Mouse (Mus musculus): Measurements from ENCODE around the gene Itgae. TPM values are rescaled to one million over a fixed set of nuclear protein-coding genes. Genes with fewer than 3 reads are reported as not detected.
A peak's percentile ranks its signal among the peaks of the same experiment; 100 is the strongest.

The Itgae gene
- polyA plus RNA-seq, 1 experiment: not detected

GRCm38 (mm10) chr11:73061413-73061812 is 29.0 kb upstream of the Itgae start:
- Histone ChIP-seq H3K4me3 (ENCODE audit: insufficient read depth, low read depth, low read length) (no peak overlapping the region), H3K4me1 (ENCODE audit: control insufficient read depth, insufficient read depth, low read length) (0 out of 2 replicates have a peak, but pooled peaks cover 2% of the 10 kb centered on the region), H3K27ac (ENCODE audit: insufficient read depth, low read depth, low read length) (no peak overlapping the region)
- 65% methylated on average over 3 of the region's 3 CpGs for WGBS
- TF ChIP-seq CTCF (IDR thresholded peaks at IDR 0.05; ENCODE audit: insufficient read depth, low read depth, low read length) (no peak), POLR2A (IDR thresholded peaks at IDR 0.05; ENCODE audit: insufficient read depth, low read depth, low read length) (no peak)

DNA sequence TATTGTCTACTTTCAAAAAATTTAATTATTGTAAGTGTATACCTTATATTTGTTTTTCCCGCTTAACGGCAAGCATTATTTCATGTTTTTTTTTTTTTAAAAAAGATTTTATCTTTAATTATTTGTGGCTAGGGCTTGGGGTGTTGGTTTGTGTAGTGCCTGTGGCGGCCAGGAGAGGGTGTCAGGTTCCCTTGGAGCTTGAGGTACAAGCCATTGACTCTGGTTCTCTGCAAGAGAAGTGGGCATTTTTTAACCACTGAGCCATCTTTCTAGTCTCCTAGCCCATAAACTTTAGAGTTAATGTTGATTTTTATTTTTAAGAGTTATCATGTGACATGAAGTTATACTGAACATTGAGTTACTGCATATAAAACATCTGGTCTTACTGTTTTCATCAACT is 18.5 kb upstream of the Itgae start:
- TF ChIP-seq CTCF (IDR thresholded peaks at IDR 0.05; ENCODE audit: insufficient read depth, low read depth, low read length) (no peak), POLR2A (IDR thresholded peaks at IDR 0.05; ENCODE audit: insufficient read depth, low read depth, low read length) (no peak)
- 87% methylated on average over 3 of the region's 3 CpGs for WGBS
- Histone ChIP-seq H3K27ac (ENCODE audit: insufficient read depth, low read depth, low read length) (no peak overlapping the region), H3K4me1 (ENCODE audit: control insufficient read depth, insufficient read depth, low read length) (no peaks in the 10 kb centered on the region), H3K4me3 (ENCODE audit: insufficient read depth, low read depth, low read length) (no peak overlapping the region)

GRCm38 (mm10) chr11:73076295-73076694 is 14.1 kb upstream of the Itgae start:
- H3K4me3 ChIP-seq (ENCODE audit: insufficient read depth, low read depth, low read length): no peak overlapping the region
- TF ChIP-seq POLR2A (IDR thresholded peaks at IDR 0.05; ENCODE audit: insufficient read depth, low read depth, low read length): no peak
- TF ChIP-seq CTCF (IDR thresholded peaks at IDR 0.05; ENCODE audit: insufficient read depth, low read depth, low read length): no peak
- no peak overlapping the region for H3K27ac ChIP-seq (ENCODE audit: insufficient read depth, low read depth, low read length)
- no peaks in the 10 kb centered on the region for H3K4me1 ChIP-seq (ENCODE audit: control insufficient read depth, insufficient read depth, low read length)
- WGBS: 72% methylated on average over 4 of the region's 4 CpGs

DNA sequence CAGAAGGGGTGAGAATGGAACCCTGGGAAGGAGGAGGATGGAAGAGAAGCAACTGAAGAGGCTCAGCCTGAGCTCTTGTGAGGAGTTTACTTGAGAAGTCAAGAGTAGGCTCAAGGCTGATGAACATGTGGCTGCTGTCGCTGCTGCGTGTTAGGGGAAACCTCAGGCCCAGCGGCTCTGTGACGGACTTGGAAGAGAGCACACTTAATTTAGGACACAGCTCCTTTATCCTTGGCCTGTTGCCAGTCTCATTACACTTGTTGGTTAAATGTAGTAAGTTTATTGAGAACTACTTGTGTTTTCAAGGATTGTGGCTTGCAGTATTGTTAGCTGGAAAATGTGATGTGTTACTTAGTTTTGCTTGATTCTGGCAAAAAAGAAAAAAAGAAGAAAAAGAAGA is 13.7 kb upstream of the Itgae start:
- no peak overlapping the region for H3K27ac ChIP-seq (ENCODE audit: insufficient read depth, low read depth, low read length)
- no peak overlapping the region for H3K4me3 ChIP-seq (ENCODE audit: insufficient read depth, low read depth, low read length)
- H3K4me1 ChIP-seq (ENCODE audit: control insufficient read depth, insufficient read depth, low read length): no peaks in the 10 kb centered on the region
- 18% methylated on average over 4 of the region's 4 CpGs for WGBS
- no peak for TF ChIP-seq CTCF (IDR thresholded peaks at IDR 0.05; ENCODE audit: insufficient read depth, low read depth, low read length)
- TF ChIP-seq POLR2A (IDR thresholded peaks at IDR 0.05; ENCODE audit: insufficient read depth, low read depth, low read length): no peak

- 59% methylated on average over 6 of the region's 6 CpGs for WGBS
- TF ChIP-seq CTCF (IDR thresholded peaks at IDR 0.05; ENCODE audit: insufficient read depth, low read depth, low read length) (no peak), POLR2A (IDR thresholded peaks at IDR 0.05; ENCODE audit: insufficient read depth, low read depth, low read length) (no peak)
- no peak overlapping the region for H3K27ac ChIP-seq (ENCODE audit: insufficient read depth, low read depth, low read length)
- no peaks in the 10 kb centered on the region for H3K4me1 ChIP-seq (ENCODE audit: control insufficient read depth, insufficient read depth, low read length)
- no peak overlapping the region for H3K4me3 ChIP-seq (ENCODE audit: insufficient read depth, low read depth, low read length)
Measured at GRCm38 (mm10) chr11:73077211-73077720, 13.1 kb upstream of the Itgae start.

- no peak for TF ChIP-seq POLR2A (IDR thresholded peaks at IDR 0.05; ENCODE audit: insufficient read depth, low read depth, low read length)
- TF ChIP-seq CTCF (IDR thresholded peaks at IDR 0.05; ENCODE audit: insufficient read depth, low read depth, low read length): no peak
- Histone ChIP-seq H3K27ac (ENCODE audit: insufficient read depth, low read depth, low read length) (no peak overlapping the region), H3K4me3 (ENCODE audit: insufficient read depth, low read depth, low read length) (no peak overlapping the region), H3K4me1 (ENCODE audit: control insufficient read depth, insufficient read depth, low read length) (no peaks in the 10 kb centered on the region)
- 87% methylated on average over 8 of the region's 8 CpGs for WGBS
Measured at GRCm38 (mm10) chr11:73078615-73079014, 11.8 kb upstream of the Itgae start.

DNA sequence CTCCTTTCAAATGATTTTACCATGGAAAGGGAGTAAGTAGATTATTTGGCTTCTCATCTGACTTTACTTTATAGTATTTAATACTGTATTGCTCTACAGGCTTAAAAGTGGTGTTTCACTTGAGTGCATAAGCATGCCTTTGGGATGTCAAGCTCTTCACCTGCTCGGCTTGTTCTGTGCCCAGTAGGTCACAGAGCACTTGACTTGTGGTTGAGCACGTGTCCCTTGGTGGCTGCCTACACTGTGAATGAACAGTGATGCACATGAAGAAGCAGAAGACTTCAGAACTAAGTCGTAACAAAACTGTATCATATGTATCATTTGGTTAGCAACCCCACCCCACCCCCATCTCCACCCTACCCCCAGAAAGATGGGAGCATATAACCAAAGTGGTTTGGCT is 10.1 kb upstream of the Itgae start:
- Histone ChIP-seq H3K4me3 (ENCODE audit: insufficient read depth, low read depth, low read length) (no peak overlapping the region), H3K4me1 (ENCODE audit: control insufficient read depth, insufficient read depth, low read length) (no peaks in the 10 kb centered on the region; the same call in 1 of the 2 replicates), H3K27ac (ENCODE audit: insufficient read depth, low read depth, low read length) (no peak overlapping the region)
- TF ChIP-seq CTCF (IDR thresholded peaks at IDR 0.05; ENCODE audit: insufficient read depth, low read depth, low read length): no peak
- TF ChIP-seq POLR2A (IDR thresholded peaks at IDR 0.05; ENCODE audit: insufficient read depth, low read depth, low read length): no peak
- 89% methylated on average over 3 of the region's 3 CpGs for WGBS

- peak overlapping the region; percentile 27; the same call in 1 of the 2 replicates for H3K27ac ChIP-seq (ENCODE audit: insufficient read depth, low read depth, low read length)
- no peaks in the 10 kb centered on the region; the same call in 1 of the 2 replicates for H3K4me1 ChIP-seq (ENCODE audit: control insufficient read depth, insufficient read depth, low read length)
- TF ChIP-seq POLR2A (IDR thresholded peaks at IDR 0.05; ENCODE audit: insufficient read depth, low read depth, low read length): no peak
- no peak for TF ChIP-seq CTCF (IDR thresholded peaks at IDR 0.05; ENCODE audit: insufficient read depth, low read depth, low read length)
- 78% methylated on average over 6 of the region's 6 CpGs for WGBS
- H3K4me3 ChIP-seq (ENCODE audit: insufficient read depth, low read depth, low read length): no peak overlapping the region
Measured at GRCm38 (mm10) chr11:73084303-73084702, 6.1 kb upstream of the Itgae start.

DNA sequence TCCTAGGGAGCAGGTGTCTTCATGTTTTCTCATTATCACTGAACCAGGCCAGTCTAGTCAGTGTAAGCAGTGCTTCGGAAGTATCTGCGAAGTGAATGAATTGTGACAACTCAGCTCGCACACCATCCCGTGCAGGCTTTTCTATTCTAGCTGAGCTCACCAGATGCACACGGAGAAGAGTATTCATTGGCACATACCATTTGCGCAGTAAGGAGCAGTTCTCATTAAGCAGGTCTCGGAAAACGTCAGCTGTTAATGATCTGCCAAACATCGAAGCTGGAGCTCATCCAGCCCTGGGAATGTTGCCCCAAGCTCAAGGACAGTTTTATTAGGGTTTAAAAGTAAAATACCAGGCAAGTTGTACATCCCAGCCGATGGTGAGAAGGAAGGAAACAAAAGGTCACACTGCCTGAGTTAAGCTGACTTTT is 5.6 kb upstream of the Itgae start:
- Histone ChIP-seq H3K4me1 (ENCODE audit: control insufficient read depth, insufficient read depth, low read length) (no peaks in the 10 kb centered on the region; the same call in 1 of the 2 replicates), H3K4me3 (ENCODE audit: insufficient read depth, low read depth, low read length) (no peak overlapping the region), H3K27ac (ENCODE audit: insufficient read depth, low read depth, low read length) (peak overlapping the region; percentile 27; the same call in 1 of the 2 replicates)
- WGBS: 23% methylated on average over 10 of the region's 10 CpGs
- TF ChIP-seq POLR2A (IDR thresholded peaks at IDR 0.05; ENCODE audit: insufficient read depth, low read depth, low read length) (no peak), CTCF (IDR thresholded peaks at IDR 0.05; ENCODE audit: insufficient read depth, low read depth, low read length) (no peak)
